Mouse (Mus musculus) neural tube, embryonic 12.5 days (tissue): ENCODE results near the gene Gm960. TPM values are rescaled to one million over a fixed set of nuclear protein-coding genes. Genes with fewer than 3 reads are reported as not detected.
"Not testable (repeated sequence)": the region's sequence is repeated elsewhere in the genome, so short reads cannot be mapped to it uniquely, and the experiment has no call there.

ENCODE experiments used
- ATAC-seq: fragments of 200-750 bp; cut with Nextera tagmentation; 2 replicates; pipeline ENCODE4 v1.8.0; 2017; ENCODE audit warnings: low read depth, mild to moderate bottlenecking, moderate TSS enrichment, moderate library complexity; ENCODE audit not compliant: low FRiP score
- H3K27ac ChIP-seq: fragments of 300-500 bp; sonication (generic); 2 replicates; pipeline ENCODE4 v1.5.1; 2016
- H3K27me3 ChIP-seq: fragments of 300-500 bp; sonication (generic); replicated peaks from 2 replicates; pipeline ENCODE4 v1.6.1; 2016; ENCODE audit warnings: mild to moderate bottlenecking
- H3K36me3 ChIP-seq: fragments of 300-500 bp; sonication (generic); 2 replicates; pipeline ENCODE4 v1.6.1; 2016; ENCODE audit warnings: mild to moderate bottlenecking
- H3K4me1 ChIP-seq: fragments of 300-500 bp; sonication (generic); 2 replicates; pipeline ENCODE4 v1.6.1; 2016
- H3K4me2 ChIP-seq: fragments of 300-500 bp; sonication (generic); replicated peaks from 2 replicates; pipeline ENCODE4 v1.6.1; 2016; ENCODE audit warnings: mild to moderate bottlenecking
- H3K4me3 ChIP-seq: fragments of 300-500 bp; sonication (generic); 2 replicates; pipeline ENCODE4 v1.5.1; 2016
- H3K9ac ChIP-seq: fragments of 300-500 bp; sonication (generic); 2 replicates; pipeline ENCODE4 v1.6.1; 2016; ENCODE audit warnings: mild to moderate bottlenecking
- H3K9me3 ChIP-seq: fragments of 300-500 bp; sonication (generic); 2 replicates; pipeline ENCODE4 v1.6.1; 2016; ENCODE audit warnings: mild to moderate bottlenecking
- WGBS: fragments of 180-500 bp; shearing (Covaris S2); methylation state at CpG from one replicate; pipeline ENCODE4 v1.1.7; 2016; 5-methylcytosine and 5-hydroxymethylcytosine counted together
- polyA plus RNA-seq: library from polyadenylated mRNA; unstranded; fragments of >200 nt; fragmentation: Nextera tagmentation; extraction: Ambion mirVana; gene quantifications from 2 replicates; pipeline ENCODE4 v1.2.1, GENCODE M21; 2016

The Gm960 gene
- polyA plus RNA-seq, 1 experiment from 2014 or later = 5.9 TPM

GRCm38 (mm10) chr19:4602459-4602858 lies 96.0 kb downstream of the Gm960 start:
- H3K4me3 ChIP-seq = no peak overlapping the region
- no peaks in the 10 kb centered on the region for H3K36me3 ChIP-seq
- no peak overlapping the region for H3K27ac ChIP-seq
- no peaks in the 10 kb centered on the region for H3K27me3 ChIP-seq
- H3K9ac ChIP-seq = no peak overlapping the region
- 0 out of 2 replicates have a peak, but pooled peaks cover 6% of the 10 kb centered on the region for H3K4me1 ChIP-seq
- ATAC-seq = no peak
- WGBS = 88% methylated on average over 20 of the region's 20 CpGs
- no peak overlapping the region for H3K4me2 ChIP-seq
- no peaks in the 10 kb centered on the region for H3K9me3 ChIP-seq

GRCm38 (mm10) chr19:4596071-4596470 lies 102.4 kb downstream of the Gm960 start:
- H3K4me2 ChIP-seq = no peak overlapping the region
- H3K9ac ChIP-seq = no peak overlapping the region
- H3K36me3 ChIP-seq = no peaks in the 10 kb centered on the region
- H3K27me3 ChIP-seq = no peaks in the 10 kb centered on the region
- H3K4me3 ChIP-seq = no peak overlapping the region
- WGBS = 86% methylated on average over 2 of the region's 2 CpGs
- no peaks in the 10 kb centered on the region for H3K9me3 ChIP-seq
- no peak for ATAC-seq
- H3K27ac ChIP-seq = no peak overlapping the region
- H3K4me1 ChIP-seq = no peaks in the 10 kb centered on the region

GRCm38 (mm10) chr19:4593792-4594522 lies 104.5 kb downstream of the Gm960 start:
- H3K27ac ChIP-seq = no peak overlapping the region
- H3K9me3 ChIP-seq = no peaks in the 10 kb centered on the region
- 58% methylated on average over 7 of the region's 7 CpGs for WGBS
- ATAC-seq = no peak
- H3K9ac ChIP-seq = no peak overlapping the region
- no peaks in the 10 kb centered on the region for H3K36me3 ChIP-seq
- H3K4me3 ChIP-seq = no peak overlapping the region
- H3K27me3 ChIP-seq = no peaks in the 10 kb centered on the region
- H3K4me2 ChIP-seq = no peak overlapping the region
- H3K4me1 ChIP-seq = no peaks in the 10 kb centered on the region

GRCm38 (mm10) chr19:4590025-4590424 lies 108.4 kb downstream of the Gm960 start:
- H3K27ac ChIP-seq = no peak overlapping the region
- H3K36me3 ChIP-seq = no peaks in the 10 kb centered on the region
- no peaks in the 10 kb centered on the region for H3K27me3 ChIP-seq
- no peak overlapping the region for H3K9ac ChIP-seq
- H3K4me3 ChIP-seq = no peak overlapping the region
- no peak overlapping the region for H3K4me2 ChIP-seq
- H3K9me3 ChIP-seq = no peaks in the 10 kb centered on the region
- no peaks in the 10 kb centered on the region for H3K4me1 ChIP-seq
- WGBS = 93% methylated on average over 3 of the region's 3 CpGs
- ATAC-seq = no peak

- Histone ChIP-seq H3K4me2 (no peak overlapping the region), H3K27me3 (no peaks in the 10 kb centered on the region), H3K36me3 (no peaks in the 10 kb centered on the region), H3K27ac (no peak overlapping the region), H3K4me1 (no peaks in the 10 kb centered on the region), H3K9ac (no peak overlapping the region), H3K4me3 (no peak overlapping the region), H3K9me3 (no peaks in the 10 kb centered on the region)
- ATAC-seq = no peak
- WGBS = 74% methylated on average over 1 of the region's 1 CpGs
Observed at GRCm38 (mm10) chr19:4589081-4589480, 109.4 kb downstream of the Gm960 start.

- H3K4me3 ChIP-seq = no peak overlapping the region
- ATAC-seq = no peak
- 69% methylated on average over 3 of the region's 3 CpGs for WGBS
- H3K9me3 ChIP-seq = no peaks in the 10 kb centered on the region
- no peaks in the 10 kb centered on the region for H3K4me1 ChIP-seq
- H3K36me3 ChIP-seq = no peaks in the 10 kb centered on the region
- no peak overlapping the region for H3K4me2 ChIP-seq
- no peaks in the 10 kb centered on the region for H3K27me3 ChIP-seq
- H3K27ac ChIP-seq = no peak overlapping the region
- H3K9ac ChIP-seq = no peak overlapping the region
Observed at GRCm38 (mm10) chr19:4588430-4588829, 110.0 kb downstream of the Gm960 start.

- no peak for ATAC-seq
- H3K27ac ChIP-seq = no peak overlapping the region
- no peaks in the 10 kb centered on the region for H3K9me3 ChIP-seq
- no peaks in the 10 kb centered on the region for H3K36me3 ChIP-seq
- H3K9ac ChIP-seq = no peak overlapping the region
- H3K4me3 ChIP-seq = no peak overlapping the region
- no peak overlapping the region for H3K4me2 ChIP-seq
- WGBS = 71% methylated on average over 2 of the region's 2 CpGs
- H3K4me1 ChIP-seq = no peaks in the 10 kb centered on the region
- H3K27me3 ChIP-seq = no peaks in the 10 kb centered on the region
Observed at GRCm38 (mm10) chr19:4587426-4587825, 111.0 kb downstream of the Gm960 start.

GRCm38 (mm10) chr19:4586783-4587182 lies 111.7 kb downstream of the Gm960 start:
- not testable (repeated sequence) for H3K27me3 ChIP-seq, H3K27ac ChIP-seq, H3K36me3 ChIP-seq, ATAC-seq, H3K4me3 ChIP-seq, H3K9me3 ChIP-seq, H3K9ac ChIP-seq, H3K4me1 ChIP-seq, H3K4me2 ChIP-seq

- H3K9ac ChIP-seq = no peak overlapping the region
- no peak overlapping the region for H3K27ac ChIP-seq
- H3K4me1 ChIP-seq = no peaks in the 10 kb centered on the region
- H3K9me3 ChIP-seq = no peaks in the 10 kb centered on the region
- 85% methylated on average over 2 of the region's 2 CpGs for WGBS
- H3K4me3 ChIP-seq = no peak overlapping the region
- no peak overlapping the region for H3K4me2 ChIP-seq
- H3K27me3 ChIP-seq = no peaks in the 10 kb centered on the region
- ATAC-seq = no peak
- H3K36me3 ChIP-seq = no peaks in the 10 kb centered on the region
Observed at GRCm38 (mm10) chr19:4583856-4584255, 114.6 kb downstream of the Gm960 start.

GRCm38 (mm10) chr19:4579296-4579695 lies 119.2 kb downstream of the Gm960 start:
- H3K9me3 ChIP-seq = no peaks in the 10 kb centered on the region

GRCm38 (mm10) chr19:4578799-4579198 lies 119.7 kb downstream of the Gm960 start:
- H3K27me3 ChIP-seq = no peaks in the 10 kb centered on the region
- no peak overlapping the region for H3K9ac ChIP-seq
- H3K9me3 ChIP-seq = no peaks in the 10 kb centered on the region
- whole genome bisulfite sequencing = 92% methylated on average over 2 of the region's 2 CpGs
- ATAC-seq = no peak
- H3K4me3 ChIP-seq = no peak overlapping the region
- no peaks in the 10 kb centered on the region for H3K36me3 ChIP-seq
- H3K4me2 ChIP-seq = no peak overlapping the region
- no peaks in the 10 kb centered on the region for H3K4me1 ChIP-seq
- no peak overlapping the region for H3K27ac ChIP-seq

More at GRCm38 (mm10) chr19:4579296-4579695, 119.2 kb downstream of the Gm960 start:
- no peak overlapping the region for H3K9ac ChIP-seq
- no peak overlapping the region for H3K27ac ChIP-seq
- H3K27me3 ChIP-seq = no peaks in the 10 kb centered on the region
- no peak for ATAC-seq
- no peak overlapping the region for H3K4me2 ChIP-seq
- no peak overlapping the region for H3K4me3 ChIP-seq
- no peaks in the 10 kb centered on the region for H3K4me1 ChIP-seq
- WGBS = 90% methylated on average over 5 of the region's 5 CpGs
- H3K36me3 ChIP-seq = no peaks in the 10 kb centered on the region
